Mouse (Mus musculus) limb, embryonic 13.5 days (tissue): Measurements from ENCODE around the gene Laptm4a. TPM values are rescaled to one million over a fixed set of nuclear protein-coding genes. Genes with fewer than 3 reads are reported as not detected.

Experiments
- ATAC-seq: fragments of 200-750 bp; cut with Nextera tagmentation; 2 replicates; pipeline ENCODE4 v1.8.0; 2017; ENCODE audit warnings: low read depth, moderate number of reproducible peaks, moderate TSS enrichment; ENCODE audit not compliant: low FRiP score
- H3K27ac ChIP-seq: fragments of 300-500 bp; sonication (generic); 2 replicates; pipeline ENCODE4 v1.5.1; 2015; ENCODE audit warnings: inconsistent platforms, mild to moderate bottlenecking, moderate library complexity
- H3K27me3 ChIP-seq: fragments of 300-500 bp; sonication (generic); 2 replicates; pipeline ENCODE4 v1.6.1; 2015; ENCODE audit warnings: mild to moderate bottlenecking, inconsistent platforms
- H3K36me3 ChIP-seq: fragments of 300-500 bp; sonication (generic); 2 replicates; pipeline ENCODE4 v1.6.1; 2015; ENCODE audit warnings: inconsistent platforms, mild to moderate bottlenecking, moderate library complexity
- H3K4me1 ChIP-seq: fragments of 300-500 bp; sonication (generic); 2 replicates; pipeline ENCODE4 v1.6.1; 2015; ENCODE audit warnings: inconsistent platforms
- H3K4me2 ChIP-seq: fragments of 300-500 bp; sonication (generic); replicated peaks from 2 replicates; pipeline ENCODE4 v1.6.1; 2015; ENCODE audit warnings: inconsistent platforms, mild to moderate bottlenecking, moderate library complexity
- H3K4me3 ChIP-seq: fragments of 300-500 bp; sonication (generic); 2 replicates; pipeline ENCODE4 v1.5.1; 2015; ENCODE audit warnings: moderate library complexity, mild to moderate bottlenecking, inconsistent platforms
- H3K9ac ChIP-seq: fragments of 300-500 bp; sonication (generic); 2 replicates; pipeline ENCODE4 v1.6.1; 2015; ENCODE audit warnings: mild to moderate bottlenecking, inconsistent platforms
- H3K9me3 ChIP-seq: fragments of 300-500 bp; sonication (generic); 2 replicates; pipeline ENCODE4 v1.6.1; 2016; ENCODE audit warnings: inconsistent platforms
- WGBS: fragments of 180-500 bp; shearing (Covaris S2); methylation state at CpG from one replicate; pipeline ENCODE4 v1.1.7; 2015; 5-methylcytosine and 5-hydroxymethylcytosine counted together
- polyA plus RNA-seq: library from polyadenylated mRNA; unstranded; fragments of >200 nt; fragmentation: Nextera tagmentation; extraction: Ambion mirVana; gene quantifications from 2 replicates; pipeline ENCODE4 v1.2.1, GENCODE M21; 2015

Laptm4a gene
- polyA plus RNA-seq, 1 experiment from 2014 or later = 391 TPM

- Histone ChIP-seq H3K27ac (no peak overlapping the region), H3K4me1 (peaks cover 17% of the 10 kb centered on the region), H3K4me3 (peak overlapping the region; percentile 74), H3K9me3 (no peaks in the 10 kb centered on the region), H3K36me3 (peaks cover 18% of the 10 kb centered on the region), H3K9ac (no peak overlapping the region), H3K4me2 (peak overlapping the region; percentile 88), H3K27me3 (no peaks in the 10 kb centered on the region)
- ATAC-seq = no peak
- 94% methylated on average over 3 of the region's 3 CpGs for WGBS
Measured at GRCm38 (mm10) chr12:8975076-8975475, 53.6 kb downstream of the Laptm4a start.

Other genes with a start within 250 kb of the Laptm4a start
- gene Pum2, start 247.5 kb upstream of the Laptm4a start, polyA plus RNA-seq = 52.1 and 54.8 TPM in 2 replicates
- 252 and 254 TPM in 2 replicates for gene Sdc1, start 150.3 kb upstream of the Laptm4a start, polyA plus RNA-seq
- 31.5 and 36.3 TPM in 2 replicates for gene Matn3, start 26.3 kb downstream of the Laptm4a start, polyA plus RNA-seq
- gene Wdr35, start 52.2 kb downstream of the Laptm4a start, polyA plus RNA-seq = 28.6 and 29.9 TPM in 2 replicates
- gene Ttc32, start 108.3 kb downstream of the Laptm4a start, polyA plus RNA-seq = 15.7 and 17.9 TPM in 2 replicates